Mouse (Mus musculus): ENCODE results near the gene Prkab1. TPM values are rescaled to one million over a fixed set of nuclear protein-coding genes. Genes with fewer than 3 reads are reported as not detected.

Prkab1 gene
- polyA plus RNA-seq, 1 experiment from 2014 or later: 49.1 TPM

DNA sequence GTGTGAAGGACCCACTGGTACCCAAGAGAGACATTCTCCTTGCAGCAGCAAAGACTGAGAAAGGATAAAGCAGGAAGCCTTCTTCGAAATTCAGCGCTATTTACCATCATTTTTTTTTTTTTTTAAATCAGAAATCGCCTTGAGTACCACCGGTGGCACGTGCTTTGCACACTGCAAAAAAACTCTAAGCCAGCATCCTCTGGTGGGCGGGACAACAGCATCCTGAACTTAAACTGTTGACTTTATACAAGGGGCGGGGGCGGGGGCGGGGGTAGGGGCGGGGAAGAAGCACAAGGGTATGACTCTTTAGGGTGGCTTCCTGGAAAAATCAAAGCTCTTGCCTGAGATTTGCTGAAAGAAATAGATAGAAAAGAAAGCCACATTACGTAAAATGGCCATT lies 15.4 kb upstream of the Prkab1 start:
- H3K36me3 ChIP-seq (ENCODE audit: control insufficient read depth, insufficient read depth, low read length): no peaks in the 10 kb centered on the region
- H3K4me2 ChIP-seq (ENCODE audit: low read length): no peak overlapping the region
- DNase-seq (no peak), ATAC-seq (ENCODE audit: low FRiP score, low TSS enrichment) (no peak)
- H3K4me1 ChIP-seq (ENCODE audit: control insufficient read depth, insufficient read depth, low read length): peaks cover 3% of the 10 kb centered on the region; the same call in 1 of the 2 replicates
- no peaks in the 10 kb centered on the region for H3K9me3 ChIP-seq (ENCODE audit: control insufficient read depth, low read length)
- H3K27ac ChIP-seq (replicated peaks; ENCODE audit: low read depth, low read length): no peak overlapping the region
- H3K27me3 ChIP-seq (ENCODE audit: control insufficient read depth, insufficient read depth, low read length): no peaks in the 10 kb centered on the region
- 28% methylated on average over 11 of the region's 11 CpGs for WGBS
- H3K9ac ChIP-seq (replicated peaks; ENCODE audit: low read length): no peak overlapping the region
- no peak overlapping the region for H3K4me3 ChIP-seq (replicated peaks; ENCODE audit: low read depth, low read length)

- H3K9ac ChIP-seq (replicated peaks; ENCODE audit: low read length): no peak overlapping the region
- 57% methylated on average over 12 of the region's 12 CpGs for WGBS
- ATAC-seq (ENCODE audit: low FRiP score, low TSS enrichment) (no peak), DNase-seq (no peak)
- no peak overlapping the region for H3K4me3 ChIP-seq (replicated peaks; ENCODE audit: low read depth, low read length)
- H3K27me3 ChIP-seq (ENCODE audit: control insufficient read depth, insufficient read depth, low read length): no peaks in the 10 kb centered on the region
- peaks cover 3% of the 10 kb centered on the region; the same call in 1 of the 2 replicates for H3K4me1 ChIP-seq (ENCODE audit: control insufficient read depth, insufficient read depth, low read length)
- no peaks in the 10 kb centered on the region for H3K9me3 ChIP-seq (ENCODE audit: control insufficient read depth, low read length)
- H3K36me3 ChIP-seq (ENCODE audit: control insufficient read depth, insufficient read depth, low read length): no peaks in the 10 kb centered on the region
- no peak overlapping the region for H3K27ac ChIP-seq (replicated peaks; ENCODE audit: low read depth, low read length)
- H3K4me2 ChIP-seq (ENCODE audit: low read length): no peak overlapping the region
These were observed 13.4 kb upstream of the Prkab1 start for GRCm38 (mm10) chr5:116037731-116038130.

- no peak for ATAC-seq (ENCODE audit: low FRiP score, low TSS enrichment)
- Histone ChIP-seq H3K4me1 (ENCODE audit: control insufficient read depth, insufficient read depth, low read length) (no peaks in the 10 kb centered on the region), H3K9me3 (ENCODE audit: control insufficient read depth, low read length) (no peaks in the 10 kb centered on the region), H3K4me3 (replicated peaks; ENCODE audit: low read depth, low read length) (no peak overlapping the region), H3K27me3 (ENCODE audit: control insufficient read depth, insufficient read depth, low read length) (no peaks in the 10 kb centered on the region), H3K4me2 (ENCODE audit: low read length) (no peak overlapping the region), H3K27ac (replicated peaks; ENCODE audit: low read depth, low read length) (no peak overlapping the region), H3K36me3 (ENCODE audit: control insufficient read depth, insufficient read depth, low read length) (no peaks in the 10 kb centered on the region), H3K9ac (replicated peaks; ENCODE audit: low read length) (no peak overlapping the region)
- DNase-seq: no peak
- 52% methylated on average over 16 of the region's 16 CpGs for WGBS
These were observed 12.2 kb upstream of the Prkab1 start for GRCm38 (mm10) chr5:116036465-116036864.

GRCm38 (mm10) chr5:116031190-116031577 lies 6.9 kb upstream of the Prkab1 start:
- Histone ChIP-seq H3K9ac (replicated peaks; ENCODE audit: low read length) (no peak overlapping the region), H3K4me2 (ENCODE audit: low read length) (peak overlapping the region; percentile 41), H3K4me3 (replicated peaks; ENCODE audit: low read depth, low read length) (no peak overlapping the region), H3K27ac (replicated peaks; ENCODE audit: low read depth, low read length) (no peak overlapping the region), H3K9me3 (ENCODE audit: control insufficient read depth, low read length) (no peaks in the 10 kb centered on the region), H3K36me3 (ENCODE audit: control insufficient read depth, insufficient read depth, low read length) (no peaks in the 10 kb centered on the region), H3K27me3 (ENCODE audit: control insufficient read depth, insufficient read depth, low read length) (no peaks in the 10 kb centered on the region), H3K4me1 (ENCODE audit: control insufficient read depth, insufficient read depth, low read length) (0 out of 2 replicates have a peak, but pooled peaks cover 4% of the 10 kb centered on the region)
- peak; percentile 94 for DNase-seq
- ATAC-seq (ENCODE audit: low FRiP score, low TSS enrichment): no peak
- 3% methylated on average over 14 of the region's 14 CpGs for WGBS

DNA sequence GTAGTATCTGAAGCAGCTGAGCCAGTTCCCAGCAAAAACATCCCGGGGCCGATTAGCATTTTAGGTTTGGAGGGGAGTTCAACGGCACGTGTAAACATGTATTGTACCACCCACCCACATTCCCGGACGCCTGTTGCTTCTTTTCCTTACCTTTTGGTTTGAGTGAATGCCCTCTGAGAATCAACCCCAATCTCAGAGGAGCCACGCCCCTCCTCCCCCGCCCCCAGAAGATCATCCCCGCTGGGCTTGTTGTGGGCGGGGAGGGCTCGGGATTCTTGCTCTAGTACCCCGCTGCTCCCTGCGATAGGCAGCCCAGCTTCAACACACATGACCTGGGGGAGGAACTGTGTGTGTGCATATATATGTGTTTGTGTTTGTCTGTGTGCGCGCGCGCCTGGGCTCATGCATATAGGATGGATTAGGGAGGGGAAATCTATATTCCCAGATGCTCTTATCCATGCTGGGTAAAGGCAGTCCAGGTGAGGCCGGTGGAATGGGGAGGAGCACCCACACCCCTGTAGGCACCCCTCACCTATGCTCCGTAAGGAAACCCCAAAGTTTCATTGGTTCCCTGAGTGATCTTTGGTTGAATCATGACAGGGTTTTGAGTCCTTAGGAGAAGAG lies 6.4 kb upstream of the Prkab1 start:
- Histone ChIP-seq H3K27me3 (ENCODE audit: control insufficient read depth, insufficient read depth, low read length) (no peaks in the 10 kb centered on the region), H3K4me3 (replicated peaks; ENCODE audit: low read depth, low read length) (no peak overlapping the region; the same call in 1 of the 2 replicates), H3K9ac (replicated peaks; ENCODE audit: low read length) (0 out of 2 replicates have a peak overlapping the region, but pooled peaks have one; percentile 14), H3K4me1 (ENCODE audit: control insufficient read depth, insufficient read depth, low read length) (0 out of 2 replicates have a peak, but pooled peaks cover 4% of the 10 kb centered on the region), H3K4me2 (ENCODE audit: low read length) (peak overlapping the region; percentile 41), H3K9me3 (ENCODE audit: control insufficient read depth, low read length) (no peaks in the 10 kb centered on the region), H3K27ac (replicated peaks; ENCODE audit: low read depth, low read length) (no peak overlapping the region), H3K36me3 (ENCODE audit: control insufficient read depth, insufficient read depth, low read length) (no peaks in the 10 kb centered on the region)
- DNase-seq: peak; percentile 24
- 3% methylated on average over 19 of the region's 19 CpGs for WGBS
- ATAC-seq (ENCODE audit: low FRiP score, low TSS enrichment): no peak

DNA sequence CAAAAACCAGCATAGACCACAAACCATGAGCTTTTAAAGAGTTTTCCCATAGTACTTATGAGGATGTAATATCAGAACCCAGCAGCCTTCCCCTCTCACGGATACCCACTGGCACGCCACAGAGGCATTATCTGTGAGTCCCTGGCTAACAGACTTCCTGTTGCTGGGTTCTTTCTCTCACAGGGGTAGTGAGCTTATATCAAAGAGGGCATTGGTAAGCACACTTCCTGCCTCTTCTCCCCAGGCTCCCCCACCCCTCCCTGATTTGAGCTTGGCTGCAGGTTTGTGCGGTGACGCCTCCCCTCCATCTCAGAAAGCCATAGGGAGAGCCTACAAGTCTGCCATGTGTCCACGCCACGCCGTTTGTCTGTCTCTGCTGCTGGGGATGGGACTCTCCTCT lies 4.8 kb upstream of the Prkab1 start:
- no peak for DNase-seq
- no peaks in the 10 kb centered on the region for H3K36me3 ChIP-seq (ENCODE audit: control insufficient read depth, insufficient read depth, low read length)
- WGBS: 84% methylated on average over 7 of the region's 7 CpGs

DNA sequence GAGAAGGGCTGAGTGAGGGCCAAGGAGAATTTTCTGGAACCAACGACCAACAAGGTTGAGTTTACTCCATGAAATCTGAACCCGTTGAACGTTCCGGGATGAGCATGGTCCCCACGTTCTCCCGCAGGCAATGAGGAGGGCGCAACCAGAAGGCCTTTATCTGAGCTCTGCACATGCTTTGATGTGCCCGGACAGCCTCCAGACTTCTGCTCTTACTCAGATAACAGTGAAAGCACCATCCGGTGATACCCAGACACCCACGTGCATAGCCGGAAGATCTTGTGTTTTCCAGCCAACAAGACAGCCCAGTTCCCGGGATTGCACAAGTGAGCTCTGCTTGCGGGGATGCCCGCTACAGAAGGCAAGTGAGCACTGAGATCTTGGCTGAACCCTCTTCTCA lies 2.3 kb upstream of the Prkab1 start:
- no peaks in the 10 kb centered on the region for H3K27me3 ChIP-seq (ENCODE audit: control insufficient read depth, insufficient read depth, low read length)
- no peaks in the 10 kb centered on the region for H3K9me3 ChIP-seq (ENCODE audit: control insufficient read depth, low read length)
- H3K27ac ChIP-seq (replicated peaks; ENCODE audit: low read depth, low read length): no peak overlapping the region
- peaks cover 4% of the 10 kb centered on the region; the same call in 1 of the 2 replicates for H3K36me3 ChIP-seq (ENCODE audit: control insufficient read depth, insufficient read depth, low read length)
- H3K4me3 ChIP-seq (replicated peaks; ENCODE audit: low read depth, low read length): no peak overlapping the region
- peaks cover 14% of the 10 kb centered on the region; the same call in 1 of the 2 replicates for H3K4me1 ChIP-seq (ENCODE audit: control insufficient read depth, insufficient read depth, low read length)
- no peak for ATAC-seq (ENCODE audit: low FRiP score, low TSS enrichment)
- DNase-seq: no peak
- 90% methylated on average over 14 of the region's 14 CpGs for WGBS
- H3K4me2 ChIP-seq (ENCODE audit: low read length): no peak overlapping the region
- H3K9ac ChIP-seq (replicated peaks; ENCODE audit: low read length): no peak overlapping the region

More for the DNA sequence above, 4.8 kb upstream of the Prkab1 start:
- H3K9me3 ChIP-seq (ENCODE audit: control insufficient read depth, low read length): no peaks in the 10 kb centered on the region
- ATAC-seq (ENCODE audit: low FRiP score, low TSS enrichment): no peak
- H3K9ac ChIP-seq (replicated peaks; ENCODE audit: low read length): no peak overlapping the region
- H3K4me1 ChIP-seq (ENCODE audit: control insufficient read depth, insufficient read depth, low read length): 0 out of 2 replicates have a peak, but pooled peaks cover 4% of the 10 kb centered on the region
- H3K4me2 ChIP-seq (ENCODE audit: low read length): no peak overlapping the region
- no peaks in the 10 kb centered on the region for H3K27me3 ChIP-seq (ENCODE audit: control insufficient read depth, insufficient read depth, low read length)
- no peak overlapping the region for H3K4me3 ChIP-seq (replicated peaks; ENCODE audit: low read depth, low read length)
- no peak overlapping the region for H3K27ac ChIP-seq (replicated peaks; ENCODE audit: low read depth, low read length)

DNA sequence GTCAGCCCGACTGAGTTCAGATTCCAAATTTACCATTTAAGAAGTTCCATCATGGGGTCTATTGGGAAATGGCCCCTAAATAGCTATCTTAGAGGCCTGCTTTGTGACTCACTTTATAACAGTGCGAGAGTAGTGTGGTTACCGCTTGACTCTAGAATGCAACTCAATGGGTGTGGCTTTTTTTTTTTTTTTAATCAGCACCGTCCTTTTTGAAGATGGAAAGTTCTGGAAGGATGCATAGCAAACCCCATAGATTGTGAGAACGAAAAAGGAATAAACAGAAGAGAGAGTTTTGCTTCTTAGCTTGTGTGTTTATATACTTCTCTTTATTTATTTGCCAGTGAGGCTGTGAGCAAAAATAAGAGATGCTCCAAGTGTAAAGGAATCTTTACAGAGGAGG lies 1.8 kb upstream of the Prkab1 start:
- no peak overlapping the region for H3K4me2 ChIP-seq (ENCODE audit: low read length)
- no peak overlapping the region for H3K4me3 ChIP-seq (replicated peaks; ENCODE audit: low read depth, low read length)
- no peak for ATAC-seq (ENCODE audit: low FRiP score, low TSS enrichment)
- no peak overlapping the region for H3K9ac ChIP-seq (replicated peaks; ENCODE audit: low read length)
- H3K9me3 ChIP-seq (ENCODE audit: control insufficient read depth, low read length): no peaks in the 10 kb centered on the region
- H3K27ac ChIP-seq (replicated peaks; ENCODE audit: low read depth, low read length): no peak overlapping the region
- 94% methylated on average over 5 of the region's 5 CpGs for WGBS
- peaks cover 8% of the 10 kb centered on the region; the same call in 1 of the 2 replicates for H3K36me3 ChIP-seq (ENCODE audit: control insufficient read depth, insufficient read depth, low read length)
- H3K27me3 ChIP-seq (ENCODE audit: control insufficient read depth, insufficient read depth, low read length): no peaks in the 10 kb centered on the region
- no peak for DNase-seq
- peaks cover 14% of the 10 kb centered on the region; the same call in 1 of the 2 replicates for H3K4me1 ChIP-seq (ENCODE audit: control insufficient read depth, insufficient read depth, low read length)

DNA sequence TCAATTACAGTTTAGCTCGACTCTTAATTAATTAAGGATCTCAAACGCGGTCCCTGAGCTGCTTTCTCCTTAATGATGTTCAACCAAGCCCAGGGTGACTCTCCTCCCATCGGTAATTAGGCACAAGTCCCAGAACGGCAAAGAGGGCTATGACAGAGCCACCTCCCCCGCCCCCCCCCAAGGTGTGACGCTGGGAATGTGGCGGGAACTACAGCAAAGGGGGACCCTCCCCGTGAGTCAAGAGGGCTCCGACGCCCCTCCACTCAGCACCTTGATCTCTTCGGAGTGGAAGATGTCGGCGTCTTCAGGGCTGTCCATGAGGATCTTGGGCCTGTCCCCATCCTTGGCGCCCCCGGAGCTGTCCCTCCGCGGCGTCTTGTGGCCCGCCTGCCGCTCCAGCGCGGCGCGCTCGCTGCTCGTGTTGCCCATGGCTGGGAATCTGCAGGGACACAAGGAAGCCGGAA lies 455 bp downstream of the Prkab1 start:
- H3K36me3 ChIP-seq (ENCODE audit: control insufficient read depth, insufficient read depth, low read length): peaks cover 31% of the 10 kb centered on the region
- peak overlapping the region; percentile 73 for H3K9ac ChIP-seq (replicated peaks; ENCODE audit: low read length)
- DNase-seq (no peak), ATAC-seq (ENCODE audit: low FRiP score, low TSS enrichment) (no peak; the same call in 1 of the 2 replicates)
- no peaks in the 10 kb centered on the region for H3K9me3 ChIP-seq (ENCODE audit: control insufficient read depth, low read length)
- peak overlapping the region; percentile 93 for H3K4me2 ChIP-seq (ENCODE audit: low read length)
- peak overlapping the region; percentile 90 for H3K4me3 ChIP-seq (replicated peaks; ENCODE audit: low read depth, low read length)
- no peaks in the 10 kb centered on the region for H3K27me3 ChIP-seq (ENCODE audit: control insufficient read depth, insufficient read depth, low read length)
- WGBS: under 1% methylated on average over 28 of the region's 28 CpGs
- H3K4me1 ChIP-seq (ENCODE audit: control insufficient read depth, insufficient read depth, low read length): peaks cover 10% of the 10 kb centered on the region; the same call in 1 of the 2 replicates
- H3K27ac ChIP-seq (replicated peaks; ENCODE audit: low read depth, low read length): peak overlapping the region; percentile 66

Measured in midbrain, embryonic 14.5 days (tissue).